In genomic region chr13:40977609-40978008, GRCm38 (mm10) we compare ENCODE assay signal across 8 mouse cellular contexts. TPM values are rescaled to one million over a fixed set of nuclear protein-coding genes. Genes with fewer than 3 reads are reported as not detected.
DNase-seq lines count a peak whose midpoint lies in the region; ATAC-seq and TF ChIP-seq lines count a peak whose summit lies in the region.

No protein-coding gene starts in this region.

- H3K27ac ChIP-seq in kidney, adult 2 months (ENCODE audit: insufficient read depth, low read depth, low read length), result no peak overlapping the region
- H3K27ac ChIP-seq in kidney, embryonic 15.5 days, result no peak overlapping the region
- H3K27ac ChIP-seq in bone marrow macrophage, adult 2 months (ENCODE audit: insufficient read depth, low read depth, low read length), result no peak overlapping the region
- H3K27ac ChIP-seq in liver, embryonic 13.5 days, result no peak overlapping the region

- H3K9ac ChIP-seq in kidney, embryonic 15.5 days, result no peak overlapping the region
- H3K9ac ChIP-seq in liver, embryonic 13.5 days, result no peak overlapping the region

- peak; percentile 91 for TF ChIP-seq CTCF in kidney, adult 2 months (conservative IDR thresholded peaks at IDR 0.05; ENCODE audit: insufficient read depth, insufficient read length, low read depth, low read length)
- TF ChIP-seq CTCF in G1E (IDR thresholded peaks at IDR 0.05; ENCODE audit: low read depth, low read length), result peak; percentile 74
- peak; percentile 71; the same call in 1 of the 2 replicates for TF ChIP-seq CTCF in bone marrow macrophage, adult 2 months (IDR thresholded peaks at IDR 0.05; ENCODE audit: low read depth, low read length)

- H3K4me2 ChIP-seq in kidney, embryonic 15.5 days, result no peak overlapping the region
- no peak overlapping the region for H3K4me2 ChIP-seq in liver, embryonic 13.5 days

- DNase-seq in kidney, adult 2 months, result peak; percentile 72
- no peak for DNase-seq in G1E (ENCODE audit: low spot score)
- peak; percentile 56 for DNase-seq in heart, adult 8-10 months (ENCODE audit: low spot score)
- DNase-seq in liver, embryonic 13.5 days, result peak; percentile 30
- peak; percentile 29 for DNase-seq in right cerebral cortex, postnatal 14 days

- H3K36me3 ChIP-seq in kidney, adult 2 months (ENCODE audit: control insufficient read depth, insufficient read depth, low read length), result no peaks in the 10 kb centered on the region
- no peaks in the 10 kb centered on the region for H3K36me3 ChIP-seq in kidney, embryonic 15.5 days
- no peaks in the 10 kb centered on the region for H3K36me3 ChIP-seq in G1E (replicated peaks)
- no peaks in the 10 kb centered on the region for H3K36me3 ChIP-seq in liver, embryonic 13.5 days

- no peak for ATAC-seq in kidney, embryonic 15.5 days (replicated peaks; ENCODE audit: low FRiP score)
- no peak for ATAC-seq in G1E (ENCODE audit: extremely low read depth, insufficient number of reproducible peaks, low FRiP score, poor library complexity, severe bottlenecking)
- 0 out of 2 replicates have a peak, but pooled peaks have one; percentile 45 for ATAC-seq in liver, embryonic 13.5 days (ENCODE audit: low read depth)
- ATAC-seq in activated CD4-positive, CD25-positive, alpha-beta regulatory T cell, adult 4 months, result no peak

- no peak for TF ChIP-seq POLR2A in kidney, adult 2 months (IDR thresholded peaks at IDR 0.05; ENCODE audit: low read depth, low read length)
- no peak for TF ChIP-seq POLR2A in bone marrow macrophage, adult 2 months (IDR thresholded peaks at IDR 0.05; ENCODE audit: borderline replicate concordance, low read depth, low read length)

- H3K4me3 ChIP-seq in kidney, adult 2 months (ENCODE audit: insufficient read depth, low read depth, low read length), result no peak overlapping the region
- H3K4me3 ChIP-seq in kidney, embryonic 15.5 days (replicated peaks), result no peak overlapping the region
- no peak overlapping the region for H3K4me3 ChIP-seq in G1E (ENCODE audit: low read depth, low read length)
- no peak overlapping the region for H3K4me3 ChIP-seq in bone marrow macrophage, adult 2 months (ENCODE audit: insufficient read depth, low read length)
- no peak overlapping the region for H3K4me3 ChIP-seq in liver, embryonic 13.5 days (replicated peaks)

- WGBS in kidney, adult 2 months, result 31% methylated on average over 7 of the region's 7 CpGs
- WGBS in kidney, embryonic 15.5 days, result 19% methylated on average over 7 of the region's 7 CpGs
- 13% methylated on average over 7 of the region's 7 CpGs for WGBS in liver, embryonic 13.5 days (ENCODE audit: insufficient replicate concordance)

- H3K9me3 ChIP-seq in kidney, embryonic 15.5 days (replicated peaks), result no peaks in the 10 kb centered on the region
- H3K9me3 ChIP-seq in G1E (replicated peaks), result no peaks in the 10 kb centered on the region
- no peaks in the 10 kb centered on the region for H3K9me3 ChIP-seq in liver, embryonic 13.5 days (replicated peaks)

- no peaks in the 10 kb centered on the region for H3K27me3 ChIP-seq in kidney, adult 2 months (replicated peaks; ENCODE audit: control insufficient read depth, insufficient read depth, low read length)
- H3K27me3 ChIP-seq in kidney, embryonic 15.5 days, result no peaks in the 10 kb centered on the region
- peaks cover 18% of the 10 kb centered on the region for H3K27me3 ChIP-seq in G1E (ENCODE audit: insufficient read depth, low read length)
- H3K27me3 ChIP-seq in liver, embryonic 13.5 days, result no peaks in the 10 kb centered on the region

- peaks cover 5% of the 10 kb centered on the region; the same call in 1 of the 2 replicates for H3K4me1 ChIP-seq in kidney, adult 2 months (ENCODE audit: control insufficient read depth, insufficient read depth, low read length)
- H3K4me1 ChIP-seq in kidney, embryonic 15.5 days, result no peaks in the 10 kb centered on the region
- no peaks in the 10 kb centered on the region for H3K4me1 ChIP-seq in G1E (ENCODE audit: insufficient read depth, low read depth, low read length)
- H3K4me1 ChIP-seq in bone marrow macrophage, adult 2 months (ENCODE audit: control insufficient read depth, insufficient read depth, low read length), result peaks cover 13% of the 10 kb centered on the region
- H3K4me1 ChIP-seq in liver, embryonic 13.5 days (replicated peaks), result no peaks in the 10 kb centered on the region

RNA-seq across cellular contexts. Expression of gene Pak1ip1, which starts 23.2 kb away (rescaled TPM):
- 32.0 and 33.9 TPM in 2 replicates for polyA plus RNA-seq in kidney, adult 2 months (2012; rRNA removed)
- polyA plus RNA-seq in kidney, embryonic 15.5 days (2015; fragmentation: Nextera tagmentation; extraction: Ambion mirVana), result 67.8 and 68.5 TPM in 2 replicates
- 41.6 and 43.9 TPM in 2 replicates for total RNA-seq in G1E (2014; fragmentation: Nextera tagmentation)
- 100.0 and 101 TPM in 2 replicates for total RNA-seq in G1E (2017)
- 25.9 and 28.6 TPM in 2 replicates for polyA plus RNA-seq in G1E (2012)
- polyA plus RNA-seq in bone marrow macrophage, adult 2 months (2012; ENCODE audit: insufficient read depth, insufficient read length, missing spikeins), result 42.0 and 47.1 TPM in 2 replicates
- 10 to 100 TPM; 22.1 to 25.4 (median 23.3) TPM for total RNA-seq in heart, adult 8-10 months (2022)
- polyA plus RNA-seq in liver, embryonic 13.5 days (2015; fragmentation: Nextera tagmentation; extraction: Ambion mirVana), result 76.6 and 81.3 TPM in 2 replicates
- polyA plus RNA-seq in activated CD4-positive, CD25-positive, alpha-beta regulatory T cell, adult 4 months (2017; shearing (Covaris generic)), result 10 to 100 TPM; 70.4 to 94.2 TPM

RNA-seq across cellular contexts. Expression of gene Tmem14c, which starts 38.5 kb away (rescaled TPM):
- 132 and 175 TPM in 2 replicates for polyA plus RNA-seq in kidney, adult 2 months (2012; rRNA removed)
- polyA plus RNA-seq in kidney, embryonic 15.5 days (2015; fragmentation: Nextera tagmentation; extraction: Ambion mirVana), result 207 and 214 TPM in 2 replicates
- total RNA-seq in G1E (2014; fragmentation: Nextera tagmentation), result 37.2 and 46.6 TPM in 2 replicates
- 152 and 179 TPM in 2 replicates for total RNA-seq in G1E (2017)
- polyA plus RNA-seq in G1E (2012), result 103 and 113 TPM in 2 replicates
- polyA plus RNA-seq in bone marrow macrophage, adult 2 months (2012; ENCODE audit: insufficient read depth, insufficient read length, missing spikeins), result 155 and 161 TPM in 2 replicates
- 100 to 1,000 TPM; 150 to 170 (median 160) TPM for total RNA-seq in heart, adult 8-10 months (2022)
- 859 and 925 TPM in 2 replicates for polyA plus RNA-seq in liver, embryonic 13.5 days (2015; fragmentation: Nextera tagmentation; extraction: Ambion mirVana)
- 100 to 1,000 TPM; 173 to 200 TPM for polyA plus RNA-seq in activated CD4-positive, CD25-positive, alpha-beta regulatory T cell, adult 4 months (2017; shearing (Covaris generic))
